Mouse (Mus musculus) heart, adult 2 months (tissue): ENCODE measurements at regions not wholly inside any gene's neighbourhood (a gene's known extent, or its start where the extent isn't known, plus 50 kb on each side); places are given as distances from the start of the nearest gene placed in this dataset.

Source experiments
- DNase-seq, 2 experiments: peaks; one replicate each; pipeline ENCODE4 v3.0.0; 2021
- H3K27ac ChIP-seq: fragments of 200-600 bp; 2 replicates; pipeline ENCODE4 v1.8.1; 2022
- H3K27me3 ChIP-seq: fragments of 200-500 bp; 2 replicates; pipeline ENCODE4 v1.6.1; 2012; ENCODE audit warnings: mild to moderate bottlenecking, low read length, inconsistent platforms, mixed read lengths; ENCODE audit not compliant: control insufficient read depth, insufficient read depth
- H3K36me3 ChIP-seq: fragments of 200-500 bp; 2 replicates; pipeline ENCODE4 v1.6.1; 2012; ENCODE audit warnings: low read length, inconsistent platforms; ENCODE audit not compliant: control insufficient read depth, insufficient read depth
- H3K4me1 ChIP-seq: fragments of 200-500 bp; 2 replicates; pipeline ENCODE4 v1.6.1; 2011; ENCODE audit warnings: low read length; ENCODE audit not compliant: control insufficient read depth, insufficient read depth
- H3K4me3 ChIP-seq: fragments of 200-600 bp; 2 replicates; pipeline ENCODE4 v1.8.1; 2022
- H3K79me2 ChIP-seq: fragments of 200-500 bp; replicated peaks from 2 replicates; pipeline ENCODE4 v1.6.1; 2012; ENCODE audit warnings: mild to moderate bottlenecking, inconsistent platforms, low read length, moderate library complexity, mixed read lengths; ENCODE audit not compliant: control insufficient read depth, insufficient read depth
- H3K9ac ChIP-seq: fragments of 200-500 bp; 2 replicates; pipeline ENCODE4 v1.6.1; 2012; ENCODE audit warnings: low read depth, mild to moderate bottlenecking, control low read depth, inconsistent platforms, low read length, mixed read lengths
- CTCF ChIP-seq: fragments of 200-600 bp; IDR thresholded peaks from 2 replicates; pipeline ENCODE4 v1.8.1; 2022; ENCODE audit warnings: antibody characterized with exemption, mild to moderate bottlenecking, moderate library complexity
- EP300 ChIP-seq: fragments of 200-500 bp; IDR thresholded peaks from 2 replicates; pipeline ENCODE4 v1.6.1; 2011; ENCODE audit warnings: low read depth, low read length, control low read depth; ENCODE audit not compliant: insufficient read depth
- POLR2A ChIP-seq: fragments of 200-500 bp; IDR thresholded peaks from 2 replicates; pipeline ENCODE4 v1.6.1; 2011; ENCODE audit warnings: mild to moderate bottlenecking, low read depth, low read length, control low read depth; ENCODE audit not compliant: insufficient read depth
- WGBS: fragments of 180-500 bp; shearing (Covaris S2); methylation state at CpG from one replicate; pipeline ENCODE4 v1.1.7; 2018; 5-methylcytosine and 5-hydroxymethylcytosine counted together
- intact Hi-C: fragments of 180-260 bp; cut with DNase I; formaldehyde crosslinking; loops from one replicate; pipeline ENCODE4 v1.15.1; 2025

DNA sequence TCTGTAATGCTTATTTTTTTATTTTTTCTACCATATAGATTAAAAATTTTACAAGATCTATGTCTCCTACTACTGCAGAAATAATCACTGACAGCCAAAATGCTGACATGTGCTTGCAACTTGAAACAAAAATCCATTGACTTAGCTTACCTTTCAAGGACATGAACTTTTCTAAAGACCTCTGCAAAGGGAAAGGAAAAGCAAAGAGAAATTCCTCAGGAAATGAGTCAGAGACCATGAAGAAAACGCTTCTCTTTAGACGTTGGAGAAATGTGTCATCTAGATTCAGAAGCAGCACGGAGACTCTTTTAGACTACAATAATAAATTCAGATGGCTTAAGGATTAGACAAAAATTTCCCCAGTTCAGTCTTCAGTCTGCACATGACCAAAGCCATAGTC, 2188.6 kb upstream of the Tenm3 start:
- no peak for DNase-seq
- H3K27ac ChIP-seq: no peak overlapping the region
- intact Hi-C loops: no loop called here
- no peaks in the 10 kb centered on the region for H3K4me1 ChIP-seq
- H3K9ac ChIP-seq: no peak overlapping the region
- TF ChIP-seq EP300: no peak
- no peak for TF ChIP-seq POLR2A
- TF ChIP-seq CTCF: no peak
- H3K79me2 ChIP-seq: no peaks in the 10 kb centered on the region
- H3K36me3 ChIP-seq: no peaks in the 10 kb centered on the region
- no peaks in the 10 kb centered on the region for H3K27me3 ChIP-seq
- WGBS: 23% methylated on average over 3 of the region's 3 CpGs
- no peak overlapping the region for H3K4me3 ChIP-seq

DNA sequence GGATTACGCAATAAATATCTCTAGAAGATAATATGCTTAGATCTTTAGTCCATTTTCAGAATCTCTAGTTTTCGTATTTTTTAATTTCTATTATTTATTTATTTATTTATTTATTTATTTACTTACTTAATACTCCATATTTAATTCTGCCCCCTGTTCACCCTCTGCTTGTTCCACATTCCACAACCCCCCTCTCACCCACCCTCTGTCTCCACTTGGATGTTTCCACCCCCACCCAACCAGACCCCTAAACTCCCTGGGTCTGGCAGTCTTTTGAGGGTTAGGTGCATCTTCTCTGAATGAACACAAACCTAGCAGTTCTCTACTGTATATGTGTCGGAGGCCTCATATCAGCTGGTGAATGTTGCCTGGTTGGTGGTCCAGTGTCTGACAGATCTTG, 2166.8 kb upstream of the Tenm3 start:
- Histone ChIP-seq H3K36me3 (no peaks in the 10 kb centered on the region), H3K4me3 (no peak overlapping the region), H3K9ac (no peak overlapping the region), H3K27me3 (no peaks in the 10 kb centered on the region), H3K4me1 (no peaks in the 10 kb centered on the region), H3K27ac (no peak overlapping the region), H3K79me2 (no peaks in the 10 kb centered on the region)
- intact Hi-C loops: no loop called here
- TF ChIP-seq EP300 (no peak), CTCF (no peak), POLR2A (no peak)
- 81% methylated on average over 3 of the region's 3 CpGs for WGBS
- DNase-seq: no peak

- H3K36me3 ChIP-seq: no peaks in the 10 kb centered on the region
- H3K9ac ChIP-seq: no peak overlapping the region
- no peaks in the 10 kb centered on the region for H3K79me2 ChIP-seq
- H3K4me3 ChIP-seq: no peak overlapping the region
- no peaks in the 10 kb centered on the region for H3K27me3 ChIP-seq
- WGBS: 42% methylated on average over 4 of the region's 4 CpGs
- no peak for DNase-seq
- TF ChIP-seq EP300: no peak
- TF ChIP-seq POLR2A: no peak
- no peak for TF ChIP-seq CTCF
- no peaks in the 10 kb centered on the region for H3K4me1 ChIP-seq
- intact Hi-C loops: no loop called here
- no peak overlapping the region for H3K27ac ChIP-seq
Measured at GRCm38 (mm10) chr8:50967386-50967785, 2123.6 kb upstream of the Tenm3 start.

DNA sequence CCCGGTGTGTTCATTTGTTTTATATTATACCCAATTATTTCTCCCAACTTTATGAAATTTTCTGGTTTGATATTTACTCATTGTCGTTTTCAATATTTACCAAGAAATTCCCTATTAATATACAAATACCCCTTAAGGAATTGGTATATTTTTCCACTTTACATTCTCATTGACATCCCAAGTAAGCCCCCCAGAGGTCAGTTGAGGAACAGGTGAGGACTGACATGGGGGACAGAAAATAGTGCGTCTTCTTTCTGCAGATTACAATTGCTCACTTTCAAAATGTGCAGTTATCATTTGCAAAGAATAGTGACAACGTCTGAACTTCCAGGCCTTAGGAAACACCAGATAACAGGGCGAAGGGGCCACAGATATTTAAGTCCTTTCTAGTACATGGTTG, 2073.8 kb upstream of the Tenm3 start:
- WGBS: 25% methylated on average over 5 of the region's 5 CpGs
- no peak overlapping the region for H3K4me3 ChIP-seq
- peaks cover 3% of the 10 kb centered on the region for H3K27me3 ChIP-seq
- no peak for TF ChIP-seq POLR2A
- no peak for TF ChIP-seq CTCF
- no peak for TF ChIP-seq EP300
- no peaks in the 10 kb centered on the region for H3K79me2 ChIP-seq
- DNase-seq: no peak
- H3K4me1 ChIP-seq: no peaks in the 10 kb centered on the region
- H3K36me3 ChIP-seq: no peaks in the 10 kb centered on the region
- H3K27ac ChIP-seq: no peak overlapping the region
- no peak overlapping the region for H3K9ac ChIP-seq
- intact Hi-C loops: no loop called here

DNA sequence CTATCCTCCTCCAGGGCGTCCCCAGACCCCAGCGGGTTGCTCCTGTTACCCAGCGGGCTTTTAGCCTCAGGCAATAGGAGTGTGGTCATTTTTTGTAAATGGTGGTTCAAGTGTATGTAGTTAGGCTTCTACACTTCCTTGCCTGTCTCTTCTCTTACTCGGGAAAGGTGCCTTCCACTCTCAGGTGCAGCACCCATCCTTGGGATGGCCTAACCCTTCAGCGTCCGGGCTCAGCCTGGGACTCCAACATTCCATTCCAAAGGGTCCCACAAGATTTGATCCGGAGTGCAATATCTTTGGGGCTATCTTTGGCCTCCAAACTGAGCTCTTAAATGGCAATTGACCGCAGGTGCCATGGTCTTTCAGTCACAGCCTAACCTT, 2073.0 kb upstream of the Tenm3 start:
- no peak for TF ChIP-seq POLR2A
- no peak for TF ChIP-seq EP300
- no peak for TF ChIP-seq CTCF
- intact Hi-C loops: no loop called here
- Histone ChIP-seq H3K36me3 (no peaks in the 10 kb centered on the region), H3K4me3 (no peak overlapping the region), H3K27me3 (peaks cover 3% of the 10 kb centered on the region), H3K9ac (no peak overlapping the region), H3K79me2 (no peaks in the 10 kb centered on the region), H3K4me1 (no peaks in the 10 kb centered on the region), H3K27ac (no peak overlapping the region)
- 6% methylated on average over 8 of the region's 8 CpGs for WGBS
- no peak for DNase-seq

DNA sequence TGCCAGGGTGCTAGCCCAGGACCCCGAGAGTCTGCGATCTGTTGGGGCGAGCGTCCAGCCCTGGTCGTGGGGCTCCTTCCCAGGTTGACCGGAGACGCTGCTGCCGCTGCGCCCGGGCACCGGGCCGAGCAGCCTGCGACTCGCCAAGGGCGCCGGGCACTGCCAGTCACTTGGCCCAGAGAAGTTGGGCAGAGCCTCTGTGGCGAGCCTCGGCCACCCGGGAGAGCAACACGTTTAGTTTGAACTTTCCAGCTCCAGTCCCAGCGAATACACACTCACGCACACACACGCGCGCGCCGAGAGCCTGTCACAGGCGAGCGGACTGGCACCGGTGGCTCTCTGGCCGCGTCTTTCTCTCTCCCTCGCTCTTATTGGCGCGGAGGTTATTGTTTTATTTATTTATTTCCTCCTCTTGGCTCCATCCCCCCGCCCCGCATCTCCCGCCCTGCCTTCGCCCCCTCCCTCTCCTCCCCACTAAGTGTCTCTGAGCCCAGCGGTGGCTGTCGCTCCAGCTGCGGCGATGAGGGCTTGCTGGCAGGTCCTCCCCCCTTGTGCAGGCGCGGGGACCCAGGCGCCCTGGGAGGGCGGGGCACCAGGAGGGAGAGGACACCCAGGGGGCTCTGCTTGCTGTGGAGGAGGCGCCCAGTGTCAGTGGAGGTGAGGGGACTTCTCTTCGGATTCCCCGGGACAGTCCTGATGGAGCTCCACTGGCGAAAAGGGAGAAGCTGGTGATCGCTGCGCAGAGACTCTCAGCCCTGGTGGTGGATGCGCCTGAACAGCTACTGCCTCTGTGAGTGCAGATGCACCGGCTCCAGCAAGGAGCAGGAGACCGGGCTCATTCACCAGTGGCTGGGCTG, 2072.4 kb upstream of the Tenm3 start:
- H3K27ac ChIP-seq: no peak overlapping the region
- intact Hi-C loops: no loop called here
- H3K4me3 ChIP-seq: no peak overlapping the region
- DNase-seq: peak; percentile 13 to 29
- under 1% methylated on average over 51 of the region's 56 CpGs for WGBS
- peaks cover 3% of the 10 kb centered on the region for H3K27me3 ChIP-seq
- no peaks in the 10 kb centered on the region for H3K36me3 ChIP-seq
- H3K79me2 ChIP-seq: no peaks in the 10 kb centered on the region
- H3K4me1 ChIP-seq: no peaks in the 10 kb centered on the region
- no peak for TF ChIP-seq POLR2A
- no peak for TF ChIP-seq EP300
- TF ChIP-seq CTCF: no peak
- H3K9ac ChIP-seq: no peak overlapping the region
